Mouse (Mus musculus) left cerebral cortex, adult 2 months (tissue): ENCODE measurements at regions not wholly inside any gene's neighbourhood (a gene's known extent, or its start where the extent isn't known, plus 50 kb on each side); places are given as distances from the start of the nearest gene placed in this dataset.

Source experiments
- DNase-seq, 2 experiments: peaks; one replicate each; pipeline ENCODE4 v3.0.0; 2021 to 2022; ENCODE audit warnings: low spot score in 2 of 2, mixed read lengths in 1 of 2; ENCODE audit errors: extremely low spot score in 1 of 2
- H3K27ac ChIP-seq: fragments of 200-600 bp; 2 replicates; pipeline ENCODE4 v1.8.1; 2022
- H3K4me3 ChIP-seq: fragments of 200-600 bp; 2 replicates; pipeline ENCODE4 v1.8.1; 2022
- CTCF ChIP-seq: fragments of 200-600 bp; IDR thresholded peaks from 2 replicates; pipeline ENCODE4 v1.8.1; 2022; ENCODE audit warnings: antibody characterized with exemption, mild to moderate bottlenecking, moderate library complexity
- intact Hi-C: fragments of 180-260 bp; cut with DNase I; formaldehyde crosslinking; loops from one replicate; pipeline ENCODE4 v1.15.1; 2025

DNA sequence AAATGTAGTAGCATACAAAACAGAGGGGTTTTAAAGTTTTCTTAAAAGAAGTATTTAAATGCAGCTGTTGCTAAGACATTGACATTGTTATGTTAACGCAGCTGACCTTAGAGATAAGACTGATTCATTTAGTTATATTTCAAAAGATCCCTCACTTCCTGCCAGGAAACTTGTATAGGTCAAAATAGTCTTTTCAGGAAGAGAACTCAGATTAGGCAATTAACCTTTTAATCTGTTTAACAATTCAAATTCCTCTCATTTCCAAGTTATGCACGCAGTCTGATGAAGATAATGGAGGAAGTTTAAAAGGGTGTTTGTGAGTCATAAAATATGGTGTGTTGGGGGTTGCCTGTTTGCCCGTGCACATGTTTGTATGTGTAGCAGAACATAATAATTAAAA is 448.5 kb downstream of the Tmtc2 start:
- H3K27ac ChIP-seq = no peak overlapping the region
- DNase-seq = no peak
- H3K4me3 ChIP-seq = no peak overlapping the region
- TF ChIP-seq CTCF = no peak
- intact Hi-C loops = no loop called here

GRCm38 (mm10) chr10:105120229-105120628 is 454.0 kb downstream of the Tmtc2 start:
- Histone ChIP-seq H3K27ac (no peak overlapping the region), H3K4me3 (no peak overlapping the region)
- no peak for DNase-seq
- TF ChIP-seq CTCF = no peak
- intact Hi-C loops = no loop called here

GRCm38 (mm10) chr10:105116138-105116537 is 458.1 kb downstream of the Tmtc2 start:
- H3K4me3 ChIP-seq = no peak overlapping the region
- no peak overlapping the region for H3K27ac ChIP-seq
- no peak for DNase-seq
- intact Hi-C loops = no loop called here
- no peak for TF ChIP-seq CTCF

DNA sequence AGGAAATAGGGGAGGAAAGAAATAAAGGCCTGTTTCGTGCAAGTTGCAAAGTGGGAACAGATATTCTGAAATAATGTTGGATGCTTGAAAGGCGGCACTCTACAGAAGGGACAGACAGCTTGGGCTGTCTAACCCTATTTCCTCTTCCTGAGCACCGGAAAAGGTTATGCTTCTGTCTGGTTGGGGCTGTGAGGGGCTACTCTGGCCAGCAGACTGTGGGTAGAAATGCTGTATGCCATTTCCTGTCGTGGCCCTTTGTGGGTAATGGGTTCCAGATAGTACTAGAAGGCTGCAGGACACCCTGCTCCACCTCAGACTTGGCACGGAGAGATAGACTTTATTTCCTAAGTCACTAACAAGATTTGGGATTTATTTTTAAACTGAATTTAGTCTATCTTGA is 459.3 kb downstream of the Tmtc2 start:
- intact Hi-C loops = no loop called here
- no peak for DNase-seq
- Histone ChIP-seq H3K4me3 (no peak overlapping the region), H3K27ac (no peak overlapping the region)
- TF ChIP-seq CTCF = no peak

- Histone ChIP-seq H3K27ac (no peak overlapping the region), H3K4me3 (no peak overlapping the region)
- intact Hi-C loops = no loop called here
- no peak for DNase-seq
- TF ChIP-seq CTCF = no peak
Observed at GRCm38 (mm10) chr10:105110247-105110646, 464.0 kb downstream of the Tmtc2 start.

GRCm38 (mm10) chr10:105097045-105097331 is 477.3 kb downstream of the Tmtc2 start:
- Histone ChIP-seq H3K4me3 (no peak overlapping the region), H3K27ac (no peak overlapping the region)
- DNase-seq = no peak
- intact Hi-C loops = no loop called here
- no peak for TF ChIP-seq CTCF

DNA sequence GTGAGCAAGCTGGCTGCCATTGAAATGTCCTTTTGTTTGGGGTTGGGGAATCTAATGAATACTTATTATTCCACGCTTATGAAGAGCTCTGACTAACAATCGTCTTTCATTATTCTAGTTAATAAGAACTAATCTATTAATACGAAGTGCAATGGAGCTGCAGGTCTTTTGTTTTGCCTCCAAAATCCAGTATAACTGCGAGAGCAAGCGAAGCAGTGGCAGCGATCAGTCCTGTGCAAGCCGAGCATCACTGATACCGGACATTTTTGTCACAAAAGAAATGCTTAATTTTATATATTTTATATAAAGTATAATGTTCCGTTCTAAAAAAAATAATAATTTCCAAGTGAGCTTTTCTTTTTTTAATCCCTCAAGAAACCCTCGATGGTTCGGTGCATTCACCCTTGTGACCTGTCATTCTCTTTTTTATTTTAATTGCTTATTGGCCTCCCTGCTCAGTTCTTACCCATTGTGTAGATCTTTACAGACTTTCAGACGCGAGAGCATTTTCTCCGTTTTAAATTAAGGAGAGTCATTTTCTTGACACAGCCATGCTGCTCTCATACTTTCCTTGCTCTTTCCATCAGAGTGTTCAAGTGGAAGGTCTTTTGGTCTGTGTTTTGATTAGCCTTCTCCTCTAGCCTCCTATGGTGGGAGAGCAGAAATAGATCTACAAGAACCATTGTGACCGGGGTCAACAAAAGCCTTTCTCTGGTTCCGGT is 477.8 kb downstream of the Tmtc2 start:
- DNase-seq = no peak
- intact Hi-C loops = no loop called here
- TF ChIP-seq CTCF = no peak
- Histone ChIP-seq H3K4me3 (no peak overlapping the region), H3K27ac (no peak overlapping the region)

DNA sequence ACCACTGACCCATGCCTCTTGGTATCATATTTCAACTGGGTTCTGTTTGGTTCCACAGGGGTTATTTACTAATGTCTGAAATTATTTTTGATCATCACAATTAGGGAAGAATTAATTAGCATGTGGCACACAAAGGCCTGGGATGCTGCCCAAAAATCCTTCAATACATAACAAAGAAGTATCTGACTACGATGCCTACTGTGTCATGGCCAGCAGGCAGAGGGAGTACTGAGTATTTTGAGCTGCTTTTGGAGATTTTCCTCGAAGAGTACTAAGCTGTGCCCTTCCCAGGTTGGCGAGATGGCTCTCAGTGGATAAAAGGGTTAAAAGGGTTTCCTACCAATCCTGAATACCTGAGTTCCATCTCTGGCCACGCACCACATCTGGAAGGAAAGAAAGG is 478.5 kb downstream of the Tmtc2 start:
- no peak for DNase-seq
- intact Hi-C loops = no loop called here
- no peak overlapping the region for H3K27ac ChIP-seq
- TF ChIP-seq CTCF = no peak; the same call in 1 of the 2 replicates
- H3K4me3 ChIP-seq = no peak overlapping the region

DNA sequence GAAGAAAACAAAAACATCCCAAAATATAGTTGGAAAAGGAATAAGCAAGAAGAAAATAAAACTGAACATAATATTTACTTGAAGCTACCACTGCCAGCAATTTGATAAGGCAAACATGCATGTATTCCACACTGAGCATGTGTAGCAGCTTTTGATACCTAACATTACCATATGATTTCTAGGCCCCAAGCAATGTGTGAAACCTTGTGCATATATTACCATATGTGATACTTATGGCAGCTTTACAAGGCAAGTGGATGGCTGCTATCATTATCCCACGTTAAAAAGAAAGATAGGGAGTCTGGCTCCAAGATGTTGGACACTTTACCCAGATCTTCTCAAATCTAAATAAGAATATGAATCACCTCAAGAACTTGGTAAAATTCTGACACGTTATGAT is 497.4 kb downstream of the Tmtc2 start:
- Histone ChIP-seq H3K4me3 (no peak overlapping the region), H3K27ac (no peak overlapping the region)
- no peak for TF ChIP-seq CTCF
- DNase-seq = no peak
- intact Hi-C loops = no loop called here

- H3K27ac ChIP-seq = no peak overlapping the region
- H3K4me3 ChIP-seq = no peak overlapping the region
- DNase-seq = no peak
- TF ChIP-seq CTCF = no peak
- intact Hi-C loops = loop anchor here (5.0 kb wide), 1 partner anchor 537 kb away; the partner anchor contains the start of gene Tmtc2
Observed at GRCm38 (mm10) chr10:105034711-105035386, 539.4 kb downstream of the Tmtc2 start.

- Histone ChIP-seq H3K27ac (no peak overlapping the region), H3K4me3 (no peak overlapping the region)
- DNase-seq = no peak
- intact Hi-C loops = no loop called here
- TF ChIP-seq CTCF = no peak
Observed at GRCm38 (mm10) chr10:105020471-105021120, 553.7 kb downstream of the Tmtc2 start.

GRCm38 (mm10) chr10:105019774-105020470 is 554.3 kb downstream of the Tmtc2 start:
- no peak overlapping the region for H3K27ac ChIP-seq
- no peak overlapping the region for H3K4me3 ChIP-seq
- no peak for DNase-seq
- intact Hi-C loops = no loop called here
- no peak for TF ChIP-seq CTCF
